Mouse (Mus musculus): ENCODE results near the gene Dhx57. TPM values are rescaled to one million over a fixed set of nuclear protein-coding genes. Genes with fewer than 3 reads are reported as not detected.

Dhx57 gene
- total and polyA plus RNA-seq, 3 experiments = 3.4 to 6.8 TPM; not detected in 1

GRCm38 (mm10) chr17:80279340-80280070 lies 10.8 kb downstream of the Dhx57 start:
- peaks cover 0 to under 1% of the 10 kb centered on the region in 2 experiments; a peak in 2 of 4 replicates for H3K4me1 ChIP-seq (ENCODE audit: control insufficient read depth in 1 of 2, insufficient read depth in 2 of 2, low read length in 2 of 2)
- no peaks in the 10 kb centered on the region for H3K27me3 ChIP-seq (ENCODE audit: control insufficient read depth in 1 of 2, insufficient read depth in 2 of 2, low read length in 2 of 2)
- H3K79me2 ChIP-seq (ENCODE audit: control insufficient read depth, insufficient read depth, low read length, poor library complexity) = no peaks in the 10 kb centered on the region
- no peak overlapping the region for H3K9ac ChIP-seq (ENCODE audit: control insufficient read depth, low read depth, low read length, poor library complexity, severe bottlenecking)
- no peaks in the 10 kb centered on the region; a peak in 1 of 4 replicates for H3K36me3 ChIP-seq (ENCODE audit: control insufficient read depth in 1 of 2, insufficient read depth in 2 of 2, low read length in 2 of 2)
- TF ChIP-seq ELF1 (IDR thresholded peaks at IDR 0.05; ENCODE audit: low read depth, low read length) = no peak
- no peak for TF ChIP-seq CHD2 (IDR thresholded peaks at IDR 0.05; ENCODE audit: low read length)
- no peak for TF ChIP-seq POLR2AphosphoS2 (IDR thresholded peaks at IDR 0.05; ENCODE audit: low read length)
- no peak for TF ChIP-seq CTCF (IDR thresholded peaks at IDR 0.05 in 2 of 3, conservative IDR thresholded peaks at IDR 0.05 in 1 of 3; ENCODE audit: control insufficient read depth in 1 of 3, insufficient read depth in 1 of 3, low read depth in 2 of 3, low read length in 3 of 3, poor library complexity in 1 of 3, severe bottlenecking in 1 of 3)
- no peak for TF ChIP-seq NELFE (IDR thresholded peaks at IDR 0.05; ENCODE audit: low read depth, low read length)
- no peak for TF ChIP-seq TAL1 (IDR thresholded peaks at IDR 0.05; ENCODE audit: low read length)
- TF ChIP-seq POLR2A (IDR thresholded peaks at IDR 0.05; ENCODE audit: control insufficient read depth in 1 of 2, insufficient read depth in 1 of 2, low read depth in 1 of 2, low read length in 2 of 2, poor library complexity in 1 of 2) = no peak
- TF ChIP-seq BHLHE40 (IDR thresholded peaks at IDR 0.05; ENCODE audit: borderline replicate concordance, low read depth, low read length) = no peak
- no peak for TF ChIP-seq USF2 (IDR thresholded peaks at IDR 0.05; ENCODE audit: borderline replicate concordance in 1 of 2, insufficient read depth in 1 of 2, low read depth in 1 of 2, low read length in 2 of 2)
- no peak for TF ChIP-seq JUND (IDR thresholded peaks at IDR 0.05; ENCODE audit: low read depth, low read length)
- TF ChIP-seq HCFC1 (IDR thresholded peaks at IDR 0.05; ENCODE audit: low read depth, low read length) = no peak
- no peak for TF ChIP-seq GABPA (IDR thresholded peaks at IDR 0.05; ENCODE audit: low read depth, low read length)
- no peak for TF ChIP-seq EP300 (IDR thresholded peaks at IDR 0.05; ENCODE audit: low read depth in 1 of 2, low read length in 2 of 2)
- no peak for TF ChIP-seq MXI1 (IDR thresholded peaks at IDR 0.05; ENCODE audit: low read depth, low read length)
- no peak for TF ChIP-seq MYC (IDR thresholded peaks at IDR 0.05; ENCODE audit: low read depth, low read length)
- TF ChIP-seq E2F4 (IDR thresholded peaks at IDR 0.05; ENCODE audit: borderline replicate concordance, low read depth, low read length) = no peak
- TF ChIP-seq NRF1 (IDR thresholded peaks at IDR 0.05; ENCODE audit: insufficient read depth, low read depth, low read length, poor library complexity, severe bottlenecking) = no peak
- TF ChIP-seq MAZ (IDR thresholded peaks at IDR 0.05; ENCODE audit: low read depth, low read length) = no peak
- TF ChIP-seq SIN3A (IDR thresholded peaks at IDR 0.05; ENCODE audit: low read length) = no peak
- H3K9me3 ChIP-seq (replicated peaks; ENCODE audit: insufficient read depth, low read length) = no peaks in the 10 kb centered on the region
- H3K27ac ChIP-seq (ENCODE audit: control insufficient read depth, low read depth, low read length) = no peak overlapping the region
- no peak overlapping the region for H3K4me3 ChIP-seq (ENCODE audit: control insufficient read depth in 1 of 2, insufficient read depth in 1 of 2, low read depth in 2 of 2, low read length in 2 of 2)
- DNase-seq (ENCODE audit: low read depth, low spot score) = no peak

DNA sequence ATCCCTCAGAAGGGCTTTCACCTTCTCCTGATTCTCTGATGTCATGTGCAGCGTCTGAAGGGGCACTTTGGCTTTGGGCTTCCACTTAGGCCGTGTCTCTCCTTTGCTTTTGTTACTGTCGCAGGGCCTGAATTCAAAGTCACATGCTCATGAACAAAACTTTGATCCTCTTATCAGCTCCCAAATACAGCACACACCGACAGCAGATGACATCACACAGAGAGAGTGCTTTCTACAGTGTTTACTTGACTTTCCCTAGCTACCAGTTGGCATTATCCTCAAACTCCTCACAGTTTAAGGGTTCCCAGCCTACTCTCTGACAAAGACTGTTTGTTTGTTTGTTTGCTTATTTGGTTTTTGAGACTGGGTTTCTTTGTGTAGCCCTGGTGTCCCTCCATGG lies 12.0 kb downstream of the Dhx57 start:
- Histone ChIP-seq H3K9ac (ENCODE audit: control insufficient read depth, low read depth, low read length, poor library complexity, severe bottlenecking) (no peak overlapping the region), H3K36me3 (ENCODE audit: control insufficient read depth in 1 of 2, insufficient read depth in 2 of 2, low read length in 2 of 2) (no peaks in the 10 kb centered on the region; a peak in 1 of 4 replicates)
- TF ChIP-seq ZNF384 (IDR thresholded peaks at IDR 0.05; ENCODE audit: low read depth, low read length) (no peak), RAD21 (IDR thresholded peaks at IDR 0.05; ENCODE audit: low read depth, low read length) (no peak), KAT2A (conservative IDR thresholded peaks at IDR 0.05; ENCODE audit: low read depth, low read length) (no peak), POLR2AphosphoS2 (IDR thresholded peaks at IDR 0.05; ENCODE audit: low read length) (no peak), USF2 (IDR thresholded peaks at IDR 0.05; ENCODE audit: borderline replicate concordance in 1 of 2, insufficient read depth in 1 of 2, low read depth in 1 of 2, low read length in 2 of 2) (no peak), ETS1 (IDR thresholded peaks at IDR 0.05; ENCODE audit: low read depth, low read length) (no peak), MAZ (IDR thresholded peaks at IDR 0.05; ENCODE audit: low read depth, low read length) (no peak), CHD2 (IDR thresholded peaks at IDR 0.05; ENCODE audit: low read length) (no peak), ZC3H11A (IDR thresholded peaks at IDR 0.05; ENCODE audit: low read depth, low read length) (no peak), UBTF (IDR thresholded peaks at IDR 0.05; ENCODE audit: borderline replicate concordance, insufficient read depth, low read depth, low read length) (no peak), SIN3A (IDR thresholded peaks at IDR 0.05; ENCODE audit: low read length) (no peak), SMC3 (IDR thresholded peaks at IDR 0.05; ENCODE audit: low read depth, low read length) (no peak), JUND (IDR thresholded peaks at IDR 0.05; ENCODE audit: low read depth, low read length) (no peak), POLR2A (IDR thresholded peaks at IDR 0.05; ENCODE audit: control insufficient read depth in 1 of 2, insufficient read depth in 1 of 2, low read depth in 1 of 2, low read length in 2 of 2, poor library complexity in 1 of 2) (no peak)

More for the DNA sequence above, 12.0 kb downstream of the Dhx57 start:
- H3K79me2 ChIP-seq (ENCODE audit: control insufficient read depth, insufficient read depth, low read length, poor library complexity) = no peaks in the 10 kb centered on the region
- no peak overlapping the region for H3K4me3 ChIP-seq (ENCODE audit: control insufficient read depth in 1 of 2, insufficient read depth in 1 of 2, low read depth in 2 of 2, low read length in 2 of 2)
- no peak overlapping the region for H3K27ac ChIP-seq (ENCODE audit: control insufficient read depth, low read depth, low read length)
- H3K9me3 ChIP-seq (replicated peaks; ENCODE audit: insufficient read depth, low read length) = no peaks in the 10 kb centered on the region
- no peak for DNase-seq (ENCODE audit: low read depth, low spot score)
- no peaks in the 10 kb centered on the region for H3K4me1 ChIP-seq (ENCODE audit: control insufficient read depth in 1 of 2, insufficient read depth in 2 of 2, low read length in 2 of 2)
- no peaks in the 10 kb centered on the region for H3K27me3 ChIP-seq (ENCODE audit: control insufficient read depth in 1 of 2, insufficient read depth in 2 of 2, low read length in 2 of 2)
